Comparison of ENCODE assay signal across 8 mouse cellular contexts in the genomic region with DNA sequence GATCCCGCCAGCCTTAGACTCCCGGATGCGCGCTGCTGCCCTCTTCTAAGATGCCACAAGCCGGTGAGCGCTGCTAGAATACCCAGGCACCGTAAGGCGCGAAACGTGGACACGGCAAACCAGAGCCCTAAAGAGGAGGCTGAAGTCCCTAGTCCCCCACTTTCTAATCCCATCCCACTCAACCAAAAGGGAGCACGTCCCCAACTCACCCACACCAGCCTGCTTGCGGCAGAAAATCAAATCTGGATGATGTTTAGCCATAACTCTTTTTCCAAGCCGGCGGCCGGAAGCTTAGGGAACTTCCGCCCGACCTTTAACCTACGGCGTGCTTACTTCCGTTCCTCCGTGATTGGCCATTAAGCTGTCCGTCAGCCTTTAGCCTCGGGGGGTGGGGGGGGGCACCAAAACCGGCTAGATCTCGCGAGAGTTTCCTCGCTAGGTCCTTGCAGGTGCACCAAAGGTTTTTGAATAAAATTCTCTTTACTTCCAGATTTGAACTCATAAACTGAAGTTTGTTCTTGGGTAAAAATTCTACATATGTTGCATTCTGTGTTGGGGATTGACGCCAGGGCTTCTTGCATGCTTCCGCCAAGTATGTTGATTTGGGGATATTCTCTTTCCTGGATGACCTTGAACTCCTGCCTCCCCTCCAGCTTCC. TPM values are rescaled to one million over a fixed set of nuclear protein-coding genes. Genes with fewer than 3 reads are reported as not detected.
DNase-seq lines count a peak whose midpoint lies in the region; ATAC-seq and TF ChIP-seq lines count a peak whose summit lies in the region.

A gene (minus strand): TSS at position 308 of the 658 bp plus-strand sequence.

- peak; percentile 30 to 81; a peak in 2 of 4 replicates for TF ChIP-seq POLR2A in MEL (IDR thresholded peaks at IDR 0.05; ENCODE audit: control insufficient read depth in 1 of 2, insufficient read depth in 1 of 2, low read depth in 1 of 2, low read length in 2 of 2, poor library complexity in 1 of 2)

- TF ChIP-seq RAD21 in MEL (IDR thresholded peaks at IDR 0.05; ENCODE audit: low read depth, low read length) = no peak

- TF ChIP-seq EP300 in MEL (IDR thresholded peaks at IDR 0.05; ENCODE audit: low read depth in 1 of 2, low read length in 2 of 2) = peak in 1 of 2 experiments; percentile 26; a peak in 1 of 4 replicates

- peak; percentile 88 for ATAC-seq in hematopoietic stem cell, adult 5-6 weeks (replicated peaks in 1 of 2; ENCODE audit: insufficient read depth in 1 of 2, low FRiP score in 2 of 2, low TSS enrichment in 1 of 2, low read depth in 1 of 2, poor library complexity in 2 of 2, severe bottlenecking in 2 of 2)

- H3K27me3 ChIP-seq in MEL (ENCODE audit: control insufficient read depth in 1 of 2, insufficient read depth in 2 of 2, low read length in 2 of 2) = no peaks in the 10 kb centered on the region

- H3K4me3 ChIP-seq in MEL (ENCODE audit: control insufficient read depth in 1 of 2, insufficient read depth in 1 of 2, low read depth in 2 of 2, low read length in 2 of 2) = peak within 1 kb of the TSS; percentile 75 to 96

- H3K79me2 ChIP-seq in MEL (ENCODE audit: control insufficient read depth, insufficient read depth, low read length, poor library complexity) = peaks cover 56% of the 10 kb centered on the region

- H3K36me3 ChIP-seq in MEL (ENCODE audit: control insufficient read depth in 1 of 2, insufficient read depth in 2 of 2, low read length in 2 of 2) = peaks cover 15 to 27% of the 10 kb centered on the region in 2 experiments

- peak; percentile 98 for DNase-seq in MEL (ENCODE audit: low read depth, low spot score)
- peak; percentile 83 to 85 for DNase-seq in cerebellum, adult 18-20 months
- DNase-seq in forelimb bud, embryonic 11.5 days (ENCODE audit: low read depth, low spot score) = peak; percentile 97
- peak; percentile 79 to 83 for DNase-seq in layer of hippocampus, postnatal 10 days (ENCODE audit: low spot score in 2 of 2)
- DNase-seq in lung, postnatal 14 days = peak; percentile 89
- peak; percentile 98 for DNase-seq in retina, adult 2 months (ENCODE audit: low read depth, low spot score)
- DNase-seq in thymus, postnatal 36 days = peak; percentile 76 to 81

- H3K9ac ChIP-seq in MEL (ENCODE audit: control insufficient read depth, low read depth, low read length, poor library complexity, severe bottlenecking) = peak within 1 kb of the TSS; percentile 91

- H3K9me3 ChIP-seq in MEL (replicated peaks; ENCODE audit: insufficient read depth, low read length) = no peaks in the 10 kb centered on the region

- no peak for TF ChIP-seq CTCF in MEL (IDR thresholded peaks at IDR 0.05 in 2 of 3, conservative IDR thresholded peaks at IDR 0.05 in 1 of 3; ENCODE audit: control insufficient read depth in 1 of 3, insufficient read depth in 1 of 3, low read depth in 2 of 3, low read length in 3 of 3, poor library complexity in 1 of 3, severe bottlenecking in 1 of 3)

- peaks cover 4 to 12% of the 10 kb centered on the region in 2 experiments for H3K4me1 ChIP-seq in MEL (ENCODE audit: control insufficient read depth in 1 of 2, insufficient read depth in 2 of 2, low read length in 2 of 2)

- peak within 1 kb of the TSS; percentile 99 for H3K27ac ChIP-seq in MEL (ENCODE audit: control insufficient read depth, low read depth, low read length)

TF ChIP-seq in MEL, 35 proteins besides CTCF, POLR2A, EP300 and RAD21:
- TF ChIP-seq ZNF384 (IDR thresholded peaks at IDR 0.05; ENCODE audit: low read depth, low read length) = no peak
- TF ChIP-seq SIN3A (IDR thresholded peaks at IDR 0.05; ENCODE audit: low read length) = peak; percentile 82
- TF ChIP-seq NELFE (IDR thresholded peaks at IDR 0.05; ENCODE audit: low read depth, low read length) = peak; percentile 74
- TF ChIP-seq JUND (IDR thresholded peaks at IDR 0.05; ENCODE audit: low read depth, low read length) = no peak
- no peak for TF ChIP-seq RCOR1 (IDR thresholded peaks at IDR 0.05; ENCODE audit: low read depth, low read length)
- TF ChIP-seq CHD2 (IDR thresholded peaks at IDR 0.05; ENCODE audit: low read length) = peak; percentile 98
- TF ChIP-seq TAL1 (IDR thresholded peaks at IDR 0.05; ENCODE audit: low read length) = no peak
- no peak for TF ChIP-seq ZC3H11A (IDR thresholded peaks at IDR 0.05; ENCODE audit: low read depth, low read length)
- TF ChIP-seq MYC (IDR thresholded peaks at IDR 0.05; ENCODE audit: low read depth, low read length) = peak; percentile 87
- peak; percentile 58 for TF ChIP-seq MAX (IDR thresholded peaks at IDR 0.05; ENCODE audit: low read length)
- no peak for TF ChIP-seq SMC3 (IDR thresholded peaks at IDR 0.05; ENCODE audit: low read depth, low read length)
- TF ChIP-seq MEF2A (IDR thresholded peaks at IDR 0.05; ENCODE audit: extremely low read depth, insufficient replicate concordance, low read depth, low read length, poor library complexity, severe bottlenecking) = no peak
- TF ChIP-seq TCF12 (IDR thresholded peaks at IDR 0.05; ENCODE audit: low read depth, low read length) = no peak; the same call in 1 of the 2 replicates
- no peak for TF ChIP-seq ZKSCAN1 (IDR thresholded peaks at IDR 0.05; ENCODE audit: low read depth, low read length)
- TF ChIP-seq ZMIZ1 (IDR thresholded peaks at IDR 0.05; ENCODE audit: low read depth, low read length) = no peak
- TF ChIP-seq NRF1 (IDR thresholded peaks at IDR 0.05; ENCODE audit: insufficient read depth, low read depth, low read length, poor library complexity, severe bottlenecking) = no peak
- TF ChIP-seq BHLHE40 (IDR thresholded peaks at IDR 0.05; ENCODE audit: borderline replicate concordance, low read depth, low read length) = no peak
- TF ChIP-seq GATA1 (IDR thresholded peaks at IDR 0.05; ENCODE audit: low read depth, low read length) = no peak
- peak; percentile 78 for TF ChIP-seq KAT2A (conservative IDR thresholded peaks at IDR 0.05; ENCODE audit: low read depth, low read length)
- TF ChIP-seq HCFC1 (IDR thresholded peaks at IDR 0.05; ENCODE audit: low read depth, low read length) = peak; percentile 89
- no peak for TF ChIP-seq MAFK (IDR thresholded peaks at IDR 0.05; ENCODE audit: borderline replicate concordance, low read depth, low read length)
- no peak for TF ChIP-seq GABPA (IDR thresholded peaks at IDR 0.05; ENCODE audit: low read depth, low read length)
- TF ChIP-seq MYB (IDR thresholded peaks at IDR 0.05; ENCODE audit: low read depth, low read length) = no peak
- no peak for TF ChIP-seq UBTF (IDR thresholded peaks at IDR 0.05; ENCODE audit: borderline replicate concordance, insufficient read depth, low read depth, low read length)
- no peak for TF ChIP-seq USF1 (IDR thresholded peaks at IDR 0.05; ENCODE audit: low read depth, low read length)
- no peak; the same call in 1 of the 2 replicates for TF ChIP-seq ETS1 (IDR thresholded peaks at IDR 0.05; ENCODE audit: low read depth, low read length)
- peak; percentile 78; the same call in 1 of the 2 replicates for TF ChIP-seq ELF1 (IDR thresholded peaks at IDR 0.05; ENCODE audit: low read depth, low read length)
- no peak for TF ChIP-seq E2F4 (IDR thresholded peaks at IDR 0.05; ENCODE audit: borderline replicate concordance, low read depth, low read length)
- no peak for TF ChIP-seq USF2 (IDR thresholded peaks at IDR 0.05; ENCODE audit: borderline replicate concordance in 1 of 2, insufficient read depth in 1 of 2, low read depth in 1 of 2, low read length in 2 of 2)
- peak; percentile 67; the same call in 1 of the 2 replicates for TF ChIP-seq POLR2AphosphoS2 (IDR thresholded peaks at IDR 0.05; ENCODE audit: low read length)
- 0 out of 2 replicates have a peak, but pooled peaks have one; percentile 70 for TF ChIP-seq CHD1 (IDR thresholded peaks at IDR 0.05; ENCODE audit: low read depth, low read length)
- TF ChIP-seq MAZ (IDR thresholded peaks at IDR 0.05; ENCODE audit: low read depth, low read length) = peak; percentile 92
- TF ChIP-seq MXI1 (IDR thresholded peaks at IDR 0.05; ENCODE audit: low read depth, low read length) = peak; percentile 79; the same call in 1 of the 2 replicates
- peak; percentile 87 for TF ChIP-seq TBP (IDR thresholded peaks at IDR 0.05; ENCODE audit: low read depth, low read length)
- no peak for TF ChIP-seq POLR2AphosphoS5 (IDR thresholded peaks at IDR 0.05; ENCODE audit: borderline replicate concordance, low read depth, low read length)

RNA-seq across cellular contexts. Expression of the gene that starts here (rescaled TPM):
- 112 and 128 TPM in 2 replicates for total RNA-seq in MEL (2012; rRNA removed)
- polyA plus RNA-seq in MEL (2012; ENCODE audit: insufficient read depth in 1 of 2, insufficient read length in 2 of 2, low read depth in 1 of 2, low replicate concordance in 2 of 2, missing spikeins in 1 of 2) = 100 to 1,000 TPM in 1 of 2 experiments, not detected in 1; 164 TPM
- total RNA-seq in hematopoietic stem cell, adult 5-6 weeks (2017) = 35.5 and 56.0 TPM in 2 replicates
- total RNA-seq in layer of hippocampus, postnatal 10 days (2021) = 10 to 100 TPM; 44.9 to 49.2 TPM

Comparison
In these comparisons a context has a peak if more than half of its experiments do, and no peak if none do; other contexts are left out.
1. Peak in every context shown above with its lines: DNase-seq, ATAC-seq, H3K4me3 ChIP-seq and H3K27ac ChIP-seq.